Mouse (Mus musculus): ENCODE data around the gene Cd2ap. TPM values are rescaled to one million over a fixed set of nuclear protein-coding genes. Genes with fewer than 3 reads are reported as not detected.

The Cd2ap gene
- polyA plus RNA-seq, 1 experiment from 2014 or later, result 22.2 TPM

DNA sequence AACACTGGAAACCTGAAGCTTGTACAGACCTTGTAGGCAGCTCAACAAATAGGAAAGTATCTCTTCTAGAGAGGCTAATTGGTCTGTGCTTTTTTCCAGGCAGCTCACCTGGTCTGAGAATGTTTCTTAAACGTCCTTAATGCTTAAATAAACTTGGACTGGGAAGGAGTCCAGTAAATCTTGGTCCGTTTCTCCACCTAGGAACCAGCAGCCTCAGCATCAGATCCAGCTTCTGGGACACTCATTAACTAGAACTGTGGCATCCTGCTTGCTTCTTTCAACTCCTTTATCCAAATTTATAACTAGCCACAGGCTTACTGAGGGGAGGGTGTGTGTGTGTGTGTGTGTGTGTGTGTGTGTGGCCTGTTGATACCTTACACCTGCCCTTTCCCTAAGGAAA, 122.7 kb downstream of the Cd2ap start:
- H3K4me3 ChIP-seq (ENCODE audit: low read depth, low read length), result no peak overlapping the region
- no peaks in the 10 kb centered on the region for H3K9me3 ChIP-seq (ENCODE audit: control insufficient read depth, low read length)
- no peaks in the 10 kb centered on the region for H3K27me3 ChIP-seq (replicated peaks; ENCODE audit: control insufficient read depth, insufficient read depth, low read length)
- no peak overlapping the region for H3K9ac ChIP-seq (ENCODE audit: low read depth, low read length)
- WGBS, result 58% methylated on average over 2 of the region's 2 CpGs
- H3K27ac ChIP-seq (ENCODE audit: low read depth, low read length), result no peak overlapping the region
- no peak for DNase-seq (ENCODE audit: low spot score)
- H3K4me1 ChIP-seq (replicated peaks; ENCODE audit: control insufficient read depth, insufficient read depth, low read length), result no peaks in the 10 kb centered on the region
- no peaks in the 10 kb centered on the region for H3K36me3 ChIP-seq (ENCODE audit: control insufficient read depth, insufficient read depth, low read length)
- no peak for ATAC-seq (replicated peaks; ENCODE audit: low FRiP score)
- H3K4me2 ChIP-seq, result no peak overlapping the region

DNA sequence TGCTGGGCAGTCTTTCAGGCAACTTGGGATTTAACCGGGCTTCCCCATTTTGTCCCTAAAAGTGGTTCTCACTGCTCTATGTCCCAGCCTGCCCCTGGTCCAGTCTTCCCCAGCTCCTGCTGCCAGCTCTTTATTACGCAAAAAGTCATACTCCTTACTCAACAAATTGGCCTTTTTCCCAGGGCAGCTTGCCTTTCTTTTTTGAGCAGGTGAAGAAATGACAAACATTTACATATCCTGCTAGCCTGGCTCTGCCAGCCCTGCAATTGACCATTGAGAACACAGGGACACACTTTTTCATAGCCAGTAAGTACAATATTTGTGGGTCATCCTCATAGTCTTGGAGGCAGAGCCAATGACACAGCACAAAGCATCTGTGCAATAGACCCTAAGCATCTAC, 124.3 kb downstream of the Cd2ap start:
- Histone ChIP-seq H3K4me2 (no peak overlapping the region), H3K9ac (ENCODE audit: low read depth, low read length) (no peak overlapping the region), H3K9me3 (ENCODE audit: control insufficient read depth, low read length) (no peaks in the 10 kb centered on the region), H3K4me1 (replicated peaks; ENCODE audit: control insufficient read depth, insufficient read depth, low read length) (no peaks in the 10 kb centered on the region), H3K27ac (ENCODE audit: low read depth, low read length) (no peak overlapping the region), H3K4me3 (ENCODE audit: low read depth, low read length) (no peak overlapping the region), H3K27me3 (replicated peaks; ENCODE audit: control insufficient read depth, insufficient read depth, low read length) (no peaks in the 10 kb centered on the region), H3K36me3 (ENCODE audit: control insufficient read depth, insufficient read depth, low read length) (no peaks in the 10 kb centered on the region)
- 85% methylated on average over 2 of the region's 2 CpGs for WGBS
- DNase-seq (ENCODE audit: low spot score) (no peak), ATAC-seq (replicated peaks; ENCODE audit: low FRiP score) (no peak)

GRCm38 (mm10) chr17:42745657-42746420, 130.6 kb downstream of the Cd2ap start:
- ATAC-seq (replicated peaks; ENCODE audit: low FRiP score) (no peak; the same call in 1 of the 2 replicates), DNase-seq (ENCODE audit: low spot score) (peak; percentile 12)
- Histone ChIP-seq H3K9ac (ENCODE audit: low read depth, low read length) (no peak overlapping the region), H3K4me2 (no peak overlapping the region), H3K4me3 (ENCODE audit: low read depth, low read length) (no peak overlapping the region), H3K36me3 (ENCODE audit: control insufficient read depth, insufficient read depth, low read length) (no peaks in the 10 kb centered on the region), H3K27me3 (replicated peaks; ENCODE audit: control insufficient read depth, insufficient read depth, low read length) (no peaks in the 10 kb centered on the region), H3K4me1 (replicated peaks; ENCODE audit: control insufficient read depth, insufficient read depth, low read length) (no peaks in the 10 kb centered on the region), H3K27ac (ENCODE audit: low read depth, low read length) (no peak overlapping the region), H3K9me3 (ENCODE audit: control insufficient read depth, low read length) (no peaks in the 10 kb centered on the region)
- 73% methylated on average over 6 of the region's 6 CpGs for WGBS

Other genes with a start within 250 kb of the Cd2ap start
- gene Adgrf4, start 184.4 kb downstream of the Cd2ap start, polyA plus RNA-seq (2014; fragmentation: Nextera tagmentation; extraction: Ambion mirVana), result 0.05 TPM in 1 of 2 replicates, not detected in the other
- 0.10 TPM in 1 of 2 replicates, not detected in the other for gene Adgrf2, start 134.5 kb downstream of the Cd2ap start, polyA plus RNA-seq (2014; fragmentation: Nextera tagmentation; extraction: Ambion mirVana)
- gene Tnfrsf21, start 139.9 kb upstream of the Cd2ap start, polyA plus RNA-seq (2014; fragmentation: Nextera tagmentation; extraction: Ambion mirVana), result 30.8 and 36.0 TPM in 2 replicates